Mouse (Mus musculus) regulatory T cell (primary cell): ENCODE measurements around the gene Krtap28-10.

Experiments used
- in situ Hi-C: fragments of 300-600 bp; cut with MboI, MseI; formaldehyde crosslinking; loops from one replicate; pipeline ENCODE4 v1.15.1; 2025; ENCODE audit warnings: high pct_unique_total_duplicates

Krtap28-10 gene

GRCm38 (mm10) chr1:83042380-83042779 is at the start of gene Krtap28-10:
Gene Krtap28-10 (minus strand): TSS chr1:83042480.
- in situ Hi-C loops = no loop called here

GRCm38 (mm10) chr1:83091268-83091667 is 49.0 kb upstream of the Krtap28-10 start:
- in situ Hi-C loops = no loop called here

- in situ Hi-C loops = no loop called here
Observed at GRCm38 (mm10) chr1:83084790-83085189, 42.5 kb upstream of the Krtap28-10 start.

- in situ Hi-C loops = no loop called here
Observed at GRCm38 (mm10) chr1:83077016-83077415, 34.7 kb upstream of the Krtap28-10 start.

GRCm38 (mm10) chr1:83076190-83076917 is 34.1 kb upstream of the Krtap28-10 start:
- in situ Hi-C loops = no loop called here

GRCm38 (mm10) chr1:83075526-83076189 is 33.4 kb upstream of the Krtap28-10 start:
- in situ Hi-C loops = no loop called here

- in situ Hi-C loops = no loop called here
Observed at GRCm38 (mm10) chr1:83067205-83067604, 24.9 kb upstream of the Krtap28-10 start.

- in situ Hi-C loops = no loop called here
Observed at GRCm38 (mm10) chr1:83066577-83066976, 24.3 kb upstream of the Krtap28-10 start.

GRCm38 (mm10) chr1:83064851-83065250 is 22.6 kb upstream of the Krtap28-10 start:
- in situ Hi-C loops = loop anchor here (5.0 kb wide), 2 partner anchors 112 to 667 kb away; no protein-coding TSS in a partner anchor

GRCm38 (mm10) chr1:83060643-83061042 is 18.4 kb upstream of the Krtap28-10 start, which contains the start of gene Krtap28-13:
Gene Krtap28-13 (plus strand): TSS chr1:83060930.
- in situ Hi-C loops = loop anchor here (5.0 kb wide), 2 partner anchors 117 to 672 kb away; no protein-coding TSS in a partner anchor

GRCm38 (mm10) chr1:83059278-83059677 is 17.0 kb upstream of the Krtap28-10 start, which contains the start of gene A030005K14Rik:
Gene A030005K14Rik (minus strand): TSS chr1:83059378.
- in situ Hi-C loops = no loop called here

GRCm38 (mm10) chr1:83058481-83058880 is 16.2 kb upstream of the Krtap28-10 start:
- in situ Hi-C loops = no loop called here

- in situ Hi-C loops = no loop called here
Observed at GRCm38 (mm10) chr1:83044882-83045427, 2.7 kb upstream of the Krtap28-10 start, which contains the start of gene Gm47969. Gene Gm47969 (plus strand): TSS chr1:83044932.

- in situ Hi-C loops = no loop called here
Observed at GRCm38 (mm10) chr1:83039080-83039479, 3.2 kb downstream of the Krtap28-10 start.

- in situ Hi-C loops = no loop called here
Observed at GRCm38 (mm10) chr1:83038109-83038672, 4.1 kb downstream of the Krtap28-10 start, which contains the start of gene Slc19a3. Gene Slc19a3 (minus strand): TSS chr1:83038448.

GRCm38 (mm10) chr1:83036892-83037667 is 5.2 kb downstream of the Krtap28-10 start:
- in situ Hi-C loops = no loop called here

GRCm38 (mm10) chr1:83034509-83034908 is 7.8 kb downstream of the Krtap28-10 start:
- in situ Hi-C loops = no loop called here

- in situ Hi-C loops = no loop called here
Observed at GRCm38 (mm10) chr1:83032508-83032907, 9.8 kb downstream of the Krtap28-10 start.

GRCm38 (mm10) chr1:83031950-83032349 is 10.3 kb downstream of the Krtap28-10 start:
- in situ Hi-C loops = no loop called here

GRCm38 (mm10) chr1:83016556-83016955 is 25.7 kb downstream of the Krtap28-10 start:
- in situ Hi-C loops = loop anchor here (25.0 kb wide), 1 partner anchor 679 kb away; no protein-coding TSS in a partner anchor

GRCm38 (mm10) chr1:83015329-83015879 is 26.9 kb downstream of the Krtap28-10 start:
- in situ Hi-C loops = loop anchor here (25.0 kb wide), 1 partner anchor 678 kb away; no protein-coding TSS in a partner anchor
